Mouse (Mus musculus): ENCODE results near the gene Sox21. TPM values are rescaled to one million over a fixed set of nuclear protein-coding genes. Genes with fewer than 3 reads are reported as not detected.

The Sox21 gene
- polyA plus RNA-seq, 1 experiment from 2014 or later = 3.7 TPM

GRCm38 (mm10) chr14:118253381-118253780 is 16.6 kb upstream of the Sox21 start:
- 88% methylated on average over 6 of the region's 6 CpGs for WGBS
- Histone ChIP-seq H3K4me2 (ENCODE audit: low read depth, low read length) (no peak overlapping the region), H3K4me1 (ENCODE audit: control insufficient read depth, insufficient read depth, low read length) (no peaks in the 10 kb centered on the region), H3K27ac (ENCODE audit: low read length) (no peak overlapping the region), H3K9ac (ENCODE audit: low read length) (no peak overlapping the region), H3K4me3 (replicated peaks; ENCODE audit: low read length) (no peak overlapping the region), H3K27me3 (ENCODE audit: control insufficient read depth, insufficient read depth, low read length) (no peaks in the 10 kb centered on the region), H3K36me3 (ENCODE audit: control insufficient read depth, insufficient read depth, low read length) (no peaks in the 10 kb centered on the region), H3K9me3 (replicated peaks; ENCODE audit: control insufficient read depth, low read length) (no peaks in the 10 kb centered on the region)
- ATAC-seq (ENCODE audit: insufficient read depth, low FRiP score) = no peak

- Histone ChIP-seq H3K27ac (ENCODE audit: low read length) (no peak overlapping the region), H3K9me3 (replicated peaks; ENCODE audit: control insufficient read depth, low read length) (peaks cover 10% of the 10 kb centered on the region), H3K27me3 (ENCODE audit: control insufficient read depth, insufficient read depth, low read length) (peaks cover 8% of the 10 kb centered on the region), H3K4me1 (ENCODE audit: control insufficient read depth, insufficient read depth, low read length) (peaks cover 4% of the 10 kb centered on the region; the same call in 1 of the 2 replicates), H3K36me3 (ENCODE audit: control insufficient read depth, insufficient read depth, low read length) (no peaks in the 10 kb centered on the region), H3K9ac (ENCODE audit: low read length) (no peak overlapping the region), H3K4me3 (replicated peaks; ENCODE audit: low read length) (no peak overlapping the region), H3K4me2 (ENCODE audit: low read depth, low read length) (no peak overlapping the region)
- ATAC-seq (ENCODE audit: insufficient read depth, low FRiP score) = no peak
- 72% methylated on average over 2 of the region's 2 CpGs for WGBS
Observed at GRCm38 (mm10) chr14:118241416-118241815, 4.6 kb upstream of the Sox21 start.

DNA sequence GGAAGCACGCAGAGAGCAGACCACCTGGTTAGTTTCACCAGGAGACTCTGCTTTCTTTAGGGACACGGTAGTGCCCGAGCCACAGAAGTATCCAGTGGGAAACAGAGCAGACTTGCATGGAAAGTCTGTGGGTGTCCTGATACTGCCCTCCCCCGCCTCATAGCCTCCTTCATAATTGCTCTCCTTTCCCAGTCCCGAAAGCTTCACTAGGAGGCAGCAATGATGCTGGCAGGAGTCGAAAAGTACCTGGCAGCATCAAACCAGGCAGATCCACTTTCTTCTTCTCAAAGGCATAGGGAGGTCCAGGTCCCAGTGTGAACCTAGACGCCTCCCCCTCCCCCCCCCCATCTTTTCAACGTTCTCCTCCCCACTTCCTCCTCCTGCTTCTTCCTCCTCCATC is 2.5 kb upstream of the Sox21 start:
- Histone ChIP-seq H3K9me3 (replicated peaks; ENCODE audit: control insufficient read depth, low read length) (peaks cover 10% of the 10 kb centered on the region), H3K36me3 (ENCODE audit: control insufficient read depth, insufficient read depth, low read length) (no peaks in the 10 kb centered on the region), H3K4me1 (ENCODE audit: control insufficient read depth, insufficient read depth, low read length) (peaks cover 6% of the 10 kb centered on the region; the same call in 1 of the 2 replicates), H3K4me3 (replicated peaks; ENCODE audit: low read length) (no peak overlapping the region), H3K27ac (ENCODE audit: low read length) (no peak overlapping the region), H3K27me3 (ENCODE audit: control insufficient read depth, insufficient read depth, low read length) (peaks cover 20% of the 10 kb centered on the region), H3K4me2 (ENCODE audit: low read depth, low read length) (no peak overlapping the region), H3K9ac (ENCODE audit: low read length) (no peak overlapping the region)
- 18% methylated on average over 7 of the region's 8 CpGs for WGBS
- no peak for ATAC-seq (ENCODE audit: insufficient read depth, low FRiP score)

DNA sequence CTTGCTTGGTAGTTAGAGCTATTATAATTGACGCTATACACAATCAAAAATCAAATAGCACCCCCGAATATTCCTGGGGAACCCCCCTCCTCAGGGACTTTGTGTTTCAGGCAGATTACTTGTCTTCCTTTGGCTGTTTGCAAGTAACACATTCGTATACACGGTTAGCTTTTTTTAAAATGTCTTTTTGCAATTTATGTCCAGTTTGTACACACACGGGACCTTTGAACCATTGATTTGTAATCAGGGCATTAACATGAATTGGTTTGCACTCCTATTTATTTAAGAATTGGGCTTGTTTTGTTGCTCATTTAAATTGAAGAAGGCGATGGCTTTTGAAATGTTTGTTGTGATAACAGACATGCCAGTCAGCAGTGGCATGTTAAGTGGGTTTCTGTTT is 956 bp upstream of the Sox21 start:
- Histone ChIP-seq H3K9ac (ENCODE audit: low read length) (peak overlapping the region; percentile 39; the same call in 1 of the 2 replicates), H3K36me3 (ENCODE audit: control insufficient read depth, insufficient read depth, low read length) (no peaks in the 10 kb centered on the region), H3K9me3 (replicated peaks; ENCODE audit: control insufficient read depth, low read length) (no peaks in the 10 kb centered on the region), H3K27me3 (ENCODE audit: control insufficient read depth, insufficient read depth, low read length) (peaks cover 20% of the 10 kb centered on the region), H3K4me2 (ENCODE audit: low read depth, low read length) (peak overlapping the region; percentile 66), H3K4me1 (ENCODE audit: control insufficient read depth, insufficient read depth, low read length) (peaks cover 6% of the 10 kb centered on the region; the same call in 1 of the 2 replicates), H3K27ac (ENCODE audit: low read length) (no peak overlapping the region), H3K4me3 (replicated peaks; ENCODE audit: low read length) (peak overlapping the region; percentile 63)
- WGBS = 6% methylated on average over 6 of the region's 6 CpGs
- ATAC-seq (ENCODE audit: insufficient read depth, low FRiP score) = no peak

DNA sequence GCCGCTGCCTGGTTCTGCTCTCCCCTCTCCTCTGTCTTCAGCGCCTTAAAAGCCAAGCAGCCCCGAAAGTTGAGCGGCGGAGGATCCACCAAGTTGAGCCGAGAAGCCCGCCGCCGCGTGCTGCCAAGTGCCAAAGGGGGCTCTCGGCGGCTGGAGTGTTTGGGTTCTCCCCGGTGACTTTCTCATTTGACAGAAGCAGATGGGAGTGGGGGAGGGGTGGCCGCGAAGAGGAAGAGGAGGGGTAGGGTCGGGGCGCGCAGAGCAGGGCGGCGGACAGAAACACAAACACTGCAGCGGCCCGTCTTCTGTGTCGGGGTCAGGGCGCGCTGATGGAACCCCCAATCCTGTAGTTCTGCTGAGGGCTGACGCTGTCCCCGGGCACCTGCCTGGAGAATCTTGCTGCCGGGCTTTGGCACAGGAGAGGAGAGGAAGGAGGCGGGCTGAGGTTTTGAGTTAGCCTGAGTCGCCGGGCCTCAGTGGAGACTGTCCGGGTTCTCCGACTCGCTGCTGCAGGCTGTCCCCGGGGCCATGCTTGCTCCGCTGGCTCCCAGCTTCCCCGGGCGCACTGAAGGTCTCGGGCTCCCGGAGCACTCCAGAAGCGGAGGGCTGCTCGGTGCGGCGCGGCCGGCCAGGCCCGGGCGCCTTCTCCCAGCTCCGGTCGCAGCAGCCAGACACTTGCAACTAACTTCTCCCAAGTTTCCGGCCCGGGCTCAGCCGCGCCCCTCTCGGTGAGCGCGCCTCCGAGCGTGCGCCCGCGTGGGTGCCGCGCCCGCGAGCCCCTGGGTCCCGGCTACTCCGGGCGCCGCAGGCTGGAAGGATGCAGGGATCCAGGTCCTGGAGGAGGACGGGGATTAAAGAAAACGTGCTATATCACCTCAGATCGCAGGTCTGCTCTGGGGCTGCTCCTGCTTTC is 601 bp downstream of the Sox21 start:
- Histone ChIP-seq H3K27ac (ENCODE audit: low read length) (peak overlapping the region; percentile 92), H3K4me2 (ENCODE audit: low read depth, low read length) (peak overlapping the region; percentile 66), H3K9ac (ENCODE audit: low read length) (peak overlapping the region; percentile 81), H3K36me3 (ENCODE audit: control insufficient read depth, insufficient read depth, low read length) (no peaks in the 10 kb centered on the region), H3K4me1 (ENCODE audit: control insufficient read depth, insufficient read depth, low read length) (peaks cover 6% of the 10 kb centered on the region; the same call in 1 of the 2 replicates), H3K9me3 (replicated peaks; ENCODE audit: control insufficient read depth, low read length) (no peaks in the 10 kb centered on the region), H3K27me3 (ENCODE audit: control insufficient read depth, insufficient read depth, low read length) (peaks cover 30% of the 10 kb centered on the region), H3K4me3 (replicated peaks; ENCODE audit: low read length) (peak overlapping the region; percentile 63)
- WGBS = under 1% methylated on average over 73 of the region's 73 CpGs
- peak; percentile 75 for ATAC-seq (ENCODE audit: insufficient read depth, low FRiP score)

DNA sequence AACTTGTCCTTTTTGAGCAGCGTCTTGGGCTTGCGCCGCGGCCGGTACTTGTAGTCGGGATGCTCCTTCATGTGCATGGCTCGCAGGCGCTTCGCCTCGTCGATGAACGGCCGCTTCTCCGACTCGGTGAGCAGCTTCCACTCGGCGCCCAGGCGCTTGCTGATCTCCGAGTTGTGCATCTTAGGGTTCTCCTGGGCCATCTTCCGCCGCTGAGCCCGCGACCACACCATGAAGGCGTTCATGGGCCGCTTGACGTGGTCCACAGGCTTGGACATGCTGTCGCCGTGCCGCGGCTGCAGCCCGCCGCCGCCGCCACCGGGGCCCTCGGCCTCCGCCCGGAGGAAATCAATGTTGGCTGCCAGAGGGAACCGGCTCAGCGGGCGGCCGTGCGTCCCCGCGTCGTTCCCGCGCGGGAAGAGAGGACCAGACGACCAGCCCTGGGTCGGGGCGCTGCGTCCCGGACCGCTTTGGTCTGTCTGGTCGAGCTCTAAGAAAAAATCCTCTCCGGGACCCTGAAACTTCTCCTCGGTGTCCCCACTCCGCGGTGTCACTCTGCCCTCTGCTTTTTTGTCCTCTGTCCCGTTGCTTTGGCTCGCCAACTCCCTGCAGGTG is 1.4 kb downstream of the Sox21 start:
- H3K4me1 ChIP-seq (ENCODE audit: control insufficient read depth, insufficient read depth, low read length) = peaks cover 6% of the 10 kb centered on the region; the same call in 1 of the 2 replicates
- H3K27ac ChIP-seq (ENCODE audit: low read length) = peak overlapping the region; percentile 92
- no peak for ATAC-seq (ENCODE audit: insufficient read depth, low FRiP score)
- peak overlapping the region; percentile 63 for H3K4me3 ChIP-seq (replicated peaks; ENCODE audit: low read length)
- WGBS = under 1% methylated on average over 62 of the region's 62 CpGs
- no peaks in the 10 kb centered on the region for H3K36me3 ChIP-seq (ENCODE audit: control insufficient read depth, insufficient read depth, low read length)
- H3K9me3 ChIP-seq (replicated peaks; ENCODE audit: control insufficient read depth, low read length) = no peaks in the 10 kb centered on the region
- peak overlapping the region; percentile 66 for H3K4me2 ChIP-seq (ENCODE audit: low read depth, low read length)
- peak overlapping the region; percentile 81 for H3K9ac ChIP-seq (ENCODE audit: low read length)
- peaks cover 33% of the 10 kb centered on the region for H3K27me3 ChIP-seq (ENCODE audit: control insufficient read depth, insufficient read depth, low read length)

DNA sequence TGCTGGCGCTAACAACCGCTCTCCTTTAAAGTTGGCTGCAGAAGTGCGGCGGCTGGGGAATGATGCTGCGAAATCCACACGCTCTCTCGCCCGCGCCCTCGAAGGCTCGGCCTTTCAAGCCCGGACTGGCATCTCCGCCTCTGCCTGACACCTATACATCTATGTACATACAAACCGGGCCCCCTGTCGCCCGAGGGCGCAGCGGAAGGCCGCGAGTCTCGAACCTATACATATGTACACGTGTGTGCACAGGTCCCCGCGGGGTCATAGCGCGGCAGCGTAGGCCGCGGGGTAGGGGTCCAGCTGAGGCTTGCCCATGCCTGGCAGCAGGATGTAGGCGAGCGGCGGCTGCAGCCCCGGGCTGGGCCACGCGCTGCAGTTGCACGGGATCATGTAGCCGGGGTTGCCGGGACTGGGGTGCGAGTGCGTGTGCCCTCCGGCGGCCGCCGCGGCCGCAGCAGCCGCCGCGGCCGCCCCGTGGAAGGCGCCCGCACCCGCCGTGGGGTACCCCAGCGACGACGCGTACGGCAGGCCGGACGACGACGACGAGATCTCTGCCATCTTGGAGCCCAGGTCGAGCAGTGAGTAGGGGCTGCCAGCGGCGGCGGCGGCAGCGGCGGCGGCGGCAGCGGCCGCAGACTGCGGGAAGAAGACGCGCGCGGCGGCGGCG is 2.2 kb downstream of the Sox21 start:
- under 1% methylated on average over 78 of the region's 84 CpGs for WGBS
- Histone ChIP-seq H3K9me3 (replicated peaks; ENCODE audit: control insufficient read depth, low read length) (no peaks in the 10 kb centered on the region), H3K27ac (ENCODE audit: low read length) (peak overlapping the region; percentile 92), H3K4me2 (ENCODE audit: low read depth, low read length) (peak overlapping the region; percentile 66), H3K4me1 (ENCODE audit: control insufficient read depth, insufficient read depth, low read length) (peaks cover 6% of the 10 kb centered on the region; the same call in 1 of the 2 replicates), H3K27me3 (ENCODE audit: control insufficient read depth, insufficient read depth, low read length) (peaks cover 32% of the 10 kb centered on the region), H3K4me3 (replicated peaks; ENCODE audit: low read length) (peak overlapping the region; percentile 63), H3K9ac (ENCODE audit: low read length) (peak overlapping the region; percentile 81), H3K36me3 (ENCODE audit: control insufficient read depth, insufficient read depth, low read length) (no peaks in the 10 kb centered on the region)
- no peak for ATAC-seq (ENCODE audit: insufficient read depth, low FRiP score)

DNA sequence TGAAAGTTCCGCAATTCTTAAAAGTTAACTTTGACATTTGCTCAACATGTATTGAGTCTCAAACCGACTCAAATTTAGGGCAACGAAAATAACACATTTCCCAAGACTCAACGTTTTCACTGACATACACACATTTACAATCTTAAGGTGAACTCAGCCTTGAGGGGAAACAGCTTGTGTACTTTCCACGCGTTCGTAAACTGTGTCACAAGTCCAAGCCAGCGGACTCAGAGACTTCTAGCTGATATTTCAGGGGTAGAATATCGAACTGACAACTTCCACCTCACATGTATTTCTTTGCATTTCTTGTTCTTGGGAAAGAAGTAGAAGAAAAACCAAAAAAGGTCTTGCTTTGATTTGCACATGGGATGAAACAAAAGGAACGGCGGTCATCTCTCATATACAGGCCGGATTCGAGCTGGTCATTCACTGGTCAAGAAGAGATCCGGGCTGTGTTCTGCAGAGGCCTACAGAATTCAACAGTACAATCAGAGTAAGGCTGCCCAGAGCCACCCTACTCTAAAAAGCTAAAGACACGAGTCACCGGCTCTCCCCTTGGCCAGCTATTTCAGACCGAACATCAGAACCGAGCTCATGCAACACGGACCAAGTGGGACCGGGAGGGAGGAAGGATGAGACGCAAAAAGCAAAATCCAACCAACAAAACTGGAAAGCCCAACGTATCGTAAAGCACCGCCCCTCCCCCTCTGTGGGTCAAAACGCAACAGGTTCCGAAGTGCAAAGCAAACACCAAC is 2.9 kb downstream of the Sox21 start:
- Histone ChIP-seq H3K4me1 (ENCODE audit: control insufficient read depth, insufficient read depth, low read length) (peaks cover 6% of the 10 kb centered on the region; the same call in 1 of the 2 replicates), H3K4me2 (ENCODE audit: low read depth, low read length) (peak overlapping the region; percentile 66), H3K36me3 (ENCODE audit: control insufficient read depth, insufficient read depth, low read length) (no peaks in the 10 kb centered on the region), H3K4me3 (replicated peaks; ENCODE audit: low read length) (peak overlapping the region; percentile 63), H3K9me3 (replicated peaks; ENCODE audit: control insufficient read depth, low read length) (no peaks in the 10 kb centered on the region), H3K27me3 (ENCODE audit: control insufficient read depth, insufficient read depth, low read length) (peaks cover 32% of the 10 kb centered on the region), H3K27ac (ENCODE audit: low read length) (peak overlapping the region; percentile 26; the same call in 1 of the 2 replicates), H3K9ac (ENCODE audit: low read length) (peak overlapping the region; percentile 81)
- ATAC-seq (ENCODE audit: insufficient read depth, low FRiP score) = no peak
- WGBS = 6% methylated on average over 26 of the region's 26 CpGs
